Mouse (Mus musculus) kidney, postnatal 0 days (tissue): ENCODE results near the gene Olfr618. TPM values are rescaled to one million over a fixed set of nuclear protein-coding genes. Genes with fewer than 3 reads are reported as not detected.
"Not testable (repeated sequence)": the region's sequence is repeated elsewhere in the genome, so short reads cannot be mapped to it uniquely, and the experiment has no call there.

Experiments
- ATAC-seq: fragments of 200-750 bp; cut with Nextera tagmentation; replicated peaks from 2 replicates; pipeline ENCODE4 v1.8.0; 2017; ENCODE audit warnings: low read depth, moderate number of reproducible peaks, moderate TSS enrichment, moderate library complexity; ENCODE audit not compliant: low FRiP score
- DNase-seq: peaks from one replicate; pipeline ENCODE4 v3.0.0-alpha.2; 2016; ENCODE audit warnings: low spot score
- H3K27ac ChIP-seq: fragments of 300-500 bp; sonication (generic); 2 replicates; pipeline ENCODE4 v1.5.1; 2014; ENCODE audit warnings: mild to moderate bottlenecking
- H3K27me3 ChIP-seq: fragments of 300-500 bp; sonication (generic); 2 replicates; pipeline ENCODE4 v1.6.1; 2014; ENCODE audit warnings: low read length, mixed read lengths; ENCODE audit not compliant: insufficient read depth
- H3K36me3 ChIP-seq: fragments of 300-500 bp; sonication (generic); 2 replicates; pipeline ENCODE4 v1.6.1; 2014; ENCODE audit warnings: low read length, mixed read lengths; ENCODE audit not compliant: insufficient read depth
- H3K4me1 ChIP-seq: fragments of 300-500 bp; sonication (generic); replicated peaks from 2 replicates; pipeline ENCODE4 v1.6.1; 2014; ENCODE audit warnings: antibody characterized with exemption, low read length, mixed read lengths; ENCODE audit not compliant: insufficient read depth
- H3K4me2 ChIP-seq: fragments of 300-500 bp; sonication (generic); 2 replicates; pipeline ENCODE4 v1.6.1; 2014; ENCODE audit warnings: mild to moderate bottlenecking, low read length, moderate library complexity, mixed read lengths
- H3K4me3 ChIP-seq: fragments of 300-500 bp; sonication (generic); replicated peaks from 2 replicates; pipeline ENCODE4 v1.5.1; 2014; ENCODE audit warnings: low read depth, low read length
- H3K9ac ChIP-seq: fragments of 300-500 bp; sonication (generic); 2 replicates; pipeline ENCODE4 v1.6.1; 2014; ENCODE audit warnings: low read depth, low read length
- H3K9me3 ChIP-seq: fragments of 300-500 bp; sonication (generic); replicated peaks from 2 replicates; pipeline ENCODE4 v1.6.1; 2016; ENCODE audit warnings: low read length, inconsistent platforms, mixed read lengths
- CTCF ChIP-seq: IDR thresholded peaks from 2 replicates; pipeline ENCODE4 v1.5.1; 2016; ENCODE audit warnings: antibody characterized with exemption, low read depth, mild to moderate bottlenecking, moderate library complexity
- WGBS: fragments of 180-500 bp; shearing (Covaris S2); extraction: QIAGEN DNeasy Blood & Tissue Kit; methylation state at CpG from one replicate; pipeline ENCODE4 v1.1.7; 2014; 5-methylcytosine and 5-hydroxymethylcytosine counted together
- polyA plus RNA-seq: library from polyadenylated mRNA; unstranded; fragments of >200 nt; fragmentation: Nextera tagmentation; extraction: Ambion mirVana; gene quantifications from 2 replicates; pipeline ENCODE4 v1.2.1, GENCODE M21; 2015

The Olfr618 gene
- polyA plus RNA-seq: not detected in 2 replicates

GRCm38 (mm10) chr7:103589803-103590202 lies at the start of gene Olfr618:
TSS of gene Olfr618 (plus strand) at chr7:103590103.
- Histone ChIP-seq H3K27me3 (no peaks in the 10 kb centered on the region), H3K9ac (no peak within 1 kb of the TSS), H3K4me2 (no peak within 1 kb of the TSS), H3K27ac (no peak within 1 kb of the TSS), H3K4me3 (no peak within 1 kb of the TSS), H3K4me1 (no peaks in the 10 kb centered on the region), H3K36me3 (no peaks in the 10 kb centered on the region), H3K9me3 (no peaks in the 10 kb centered on the region)
- WGBS: 62% methylated on average over 2 of the region's 2 CpGs
- DNase-seq (no peak), ATAC-seq (no peak)
- no peak for TF ChIP-seq CTCF

DNA sequence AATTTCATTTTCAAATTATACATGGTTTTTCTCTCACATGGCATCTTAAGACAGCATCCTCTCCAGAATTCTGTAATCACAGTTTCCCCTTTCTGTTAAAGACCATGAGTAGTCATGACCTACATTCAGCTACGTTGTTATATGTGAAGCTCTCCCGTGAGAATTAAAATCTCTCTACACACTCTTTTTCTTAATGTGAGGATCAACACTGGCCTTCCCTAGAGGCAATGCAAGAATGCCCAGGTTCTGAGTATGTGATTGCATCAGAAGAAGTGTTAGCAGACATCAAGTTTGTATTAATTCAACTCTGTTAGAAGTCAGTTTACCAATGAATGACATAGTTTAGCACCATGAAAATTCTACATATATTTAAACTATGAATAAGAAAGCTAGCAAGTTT lies 47.3 kb upstream of the Olfr618 start, which contains the start of gene Olfr612:
Gene Olfr612 (minus strand): TSS at position 101 of the 400 bp plus-strand sequence.
- not testable (repeated sequence) for ATAC-seq, H3K27me3 ChIP-seq, H3K4me1 ChIP-seq, H3K36me3 ChIP-seq, H3K9ac ChIP-seq, H3K4me2 ChIP-seq, H3K9me3 ChIP-seq, DNase-seq, H3K27ac ChIP-seq, H3K4me3 ChIP-seq
- 85% methylated on average over 2 of the region's 2 CpGs for WGBS

GRCm38 (mm10) chr7:103547774-103548173 lies 42.1 kb upstream of the Olfr618 start, which contains the start of gene Olfr613:
TSS of gene Olfr613 (plus strand) at chr7:103548074.
- H3K36me3 ChIP-seq: no peaks in the 10 kb centered on the region
- no peak for ATAC-seq
- no peaks in the 10 kb centered on the region for H3K9me3 ChIP-seq
- H3K4me2 ChIP-seq: no peak within 1 kb of the TSS
- 73% methylated on average over 2 of the region's 2 CpGs for WGBS
- no peaks in the 10 kb centered on the region for H3K27me3 ChIP-seq
- TF ChIP-seq CTCF: no peak
- no peak within 1 kb of the TSS for H3K9ac ChIP-seq
- no peak within 1 kb of the TSS for H3K27ac ChIP-seq
- H3K4me1 ChIP-seq: no peaks in the 10 kb centered on the region
- no peak within 1 kb of the TSS for H3K4me3 ChIP-seq
- no peak for DNase-seq

GRCm38 (mm10) chr7:103555779-103556178 lies 34.1 kb upstream of the Olfr618 start, which contains the start of gene Olfr615:
TSS of gene Olfr615 (plus strand) at chr7:103556079.
- Histone ChIP-seq H3K4me1 (no peaks in the 10 kb centered on the region), H3K9me3 (no peaks in the 10 kb centered on the region), H3K27me3 (no peaks in the 10 kb centered on the region), H3K4me3 (no peak within 1 kb of the TSS), H3K36me3 (no peaks in the 10 kb centered on the region), H3K27ac (no peak within 1 kb of the TSS), H3K4me2 (no peak within 1 kb of the TSS), H3K9ac (no peak within 1 kb of the TSS)
- no peak for TF ChIP-seq CTCF
- 86% methylated on average over 2 of the region's 2 CpGs for WGBS
- ATAC-seq (no peak), DNase-seq (no peak)

- ATAC-seq (no peak), DNase-seq (no peak)
- WGBS: 83% methylated on average over 3 of the region's 3 CpGs
- Histone ChIP-seq H3K4me1 (no peaks in the 10 kb centered on the region), H3K4me3 (no peak within 1 kb of the TSS), H3K9ac (no peak within 1 kb of the TSS), H3K27ac (no peak within 1 kb of the TSS), H3K9me3 (no peaks in the 10 kb centered on the region), H3K4me2 (no peak within 1 kb of the TSS), H3K27me3 (no peaks in the 10 kb centered on the region), H3K36me3 (no peaks in the 10 kb centered on the region)
- no peak for TF ChIP-seq CTCF
Observed at GRCm38 (mm10) chr7:103569043-103569442, 20.9 kb upstream of the Olfr618 start, which contains the start of gene Olfr616. TSS of gene Olfr616 (minus strand) at chr7:103569143.

- H3K9me3 ChIP-seq: no peaks in the 10 kb centered on the region
- H3K4me2 ChIP-seq: no peak within 1 kb of the TSS
- no peak for DNase-seq
- H3K36me3 ChIP-seq: no peaks in the 10 kb centered on the region
- no peaks in the 10 kb centered on the region for H3K4me1 ChIP-seq
- H3K9ac ChIP-seq: no peak within 1 kb of the TSS
- TF ChIP-seq CTCF: no peak
- no peak for ATAC-seq
- no peak within 1 kb of the TSS for H3K27ac ChIP-seq
- no peak within 1 kb of the TSS for H3K4me3 ChIP-seq
- H3K27me3 ChIP-seq: no peaks in the 10 kb centered on the region
- WGBS: 84% methylated on average over 1 of the region's 1 CpGs
Observed at GRCm38 (mm10) chr7:103572761-103573160, 17.1 kb upstream of the Olfr618 start, which contains the start of gene Olfr617. TSS of gene Olfr617 (plus strand) at chr7:103573061.

DNA sequence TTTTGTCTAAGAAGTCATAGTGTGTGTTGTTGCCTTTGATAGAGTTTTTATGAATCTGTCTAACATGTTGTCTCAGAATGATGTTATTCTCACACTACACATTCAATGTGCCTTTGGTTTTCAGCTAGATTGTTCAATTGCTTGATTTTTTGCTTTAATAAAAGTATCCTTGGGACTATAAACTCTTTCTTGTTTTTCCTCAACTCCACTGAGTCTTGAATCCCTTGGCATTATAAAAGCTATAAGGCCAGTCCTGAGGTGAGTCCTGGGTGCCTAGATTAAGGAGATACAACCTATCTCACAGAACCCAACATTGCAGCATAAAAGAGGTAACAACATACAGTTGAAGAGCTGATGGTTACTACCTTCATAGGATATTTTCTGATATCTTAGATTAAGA lies 10.4 kb downstream of the Olfr618 start, which contains the start of gene Olfr619:
Gene Olfr619 (plus strand): TSS at position 301 of the 400 bp plus-strand sequence.
- Histone ChIP-seq H3K4me2 (no peak within 1 kb of the TSS), H3K27me3 (no peaks in the 10 kb centered on the region), H3K36me3 (no peaks in the 10 kb centered on the region), H3K9ac (no peak within 1 kb of the TSS), H3K9me3 (no peaks in the 10 kb centered on the region), H3K4me3 (no peak within 1 kb of the TSS), H3K27ac (no peak within 1 kb of the TSS), H3K4me1 (no peaks in the 10 kb centered on the region)
- no peak for TF ChIP-seq CTCF
- ATAC-seq (no peak), DNase-seq (no peak)
